8 mouse cellular contexts compared by ENCODE assay signal in genomic region chr15:78772368-78772763, GRCm38 (mm10). TPM values are rescaled to one million over a fixed set of nuclear protein-coding genes. Genes with fewer than 3 reads are reported as not detected.
DNase-seq lines count a peak whose midpoint lies in the region; ATAC-seq and TF ChIP-seq lines count a peak whose summit lies in the region.

No protein-coding gene starts in this region.

- peak overlapping the region; percentile 84 for H3K27ac ChIP-seq in bone marrow, adult 2 months (ENCODE audit: control insufficient read depth, insufficient read depth, low read depth, low read length, poor library complexity)
- peak overlapping the region; percentile 91 for H3K27ac ChIP-seq in hindbrain, embryonic 10.5 days
- peak overlapping the region; percentile 61 for H3K27ac ChIP-seq in limb, embryonic 15.5 days
- peak overlapping the region; percentile 89 for H3K27ac ChIP-seq in midbrain, embryonic 14.5 days (replicated peaks; ENCODE audit: low read depth, low read length)

- H3K4me2 ChIP-seq in limb, embryonic 15.5 days: 0 out of 2 replicates have a peak overlapping the region, but pooled peaks have one; percentile 17
- peak overlapping the region; percentile 51 for H3K4me2 ChIP-seq in midbrain, embryonic 14.5 days (ENCODE audit: low read length)

- H3K4me1 ChIP-seq in bone marrow, adult 2 months (ENCODE audit: control insufficient read depth, insufficient read depth, low read length): peaks cover 3% of the 10 kb centered on the region; the same call in 1 of the 2 replicates
- peaks cover 78% of the 10 kb centered on the region for H3K4me1 ChIP-seq in hindbrain, embryonic 10.5 days (replicated peaks)
- peaks cover 6% of the 10 kb centered on the region for H3K4me1 ChIP-seq in limb, embryonic 15.5 days
- H3K4me1 ChIP-seq in midbrain, embryonic 14.5 days (ENCODE audit: control insufficient read depth, insufficient read depth, low read length): peaks cover 31% of the 10 kb centered on the region

- no peak for TF ChIP-seq CTCF in bone marrow, adult 2 months (IDR thresholded peaks at IDR 0.05; ENCODE audit: control insufficient read depth, insufficient read depth, low read length)

- H3K36me3 ChIP-seq in hindbrain, embryonic 10.5 days: peaks cover 33% of the 10 kb centered on the region
- H3K36me3 ChIP-seq in limb, embryonic 15.5 days: no peaks in the 10 kb centered on the region
- no peaks in the 10 kb centered on the region for H3K36me3 ChIP-seq in midbrain, embryonic 14.5 days (ENCODE audit: control insufficient read depth, insufficient read depth, low read length)

- TF ChIP-seq POLR2A in bone marrow, adult 2 months (IDR thresholded peaks at IDR 0.05; ENCODE audit: borderline replicate concordance, control insufficient read depth, low read depth, low read length): 0 out of 2 replicates have a peak, but pooled peaks have one; percentile 15

- DNase-seq in 416B (ENCODE audit: low read depth): peak; percentile 94
- DNase-seq in hindbrain, embryonic 10.5 days (ENCODE audit: low spot score): no peak
- DNase-seq in midbrain, embryonic 14.5 days: no peak
- DNase-seq in thymus, postnatal 14 days: peak; percentile 77
- no peak for DNase-seq in urinary bladder, postnatal 4 days (ENCODE audit: low spot score in 2 of 2)
- DNase-seq in left cerebral cortex, adult 9 months (ENCODE audit: low spot score in 2 of 2): no peak

- peak overlapping the region; percentile 65 for H3K4me3 ChIP-seq in bone marrow, adult 2 months (replicated peaks; ENCODE audit: control insufficient read depth, low read depth, low read length)
- peak overlapping the region; percentile 53 for H3K4me3 ChIP-seq in hindbrain, embryonic 10.5 days
- peak overlapping the region; percentile 20 for H3K4me3 ChIP-seq in limb, embryonic 15.5 days
- H3K4me3 ChIP-seq in midbrain, embryonic 14.5 days (replicated peaks; ENCODE audit: low read depth, low read length): peak overlapping the region; percentile 30

- H3K27me3 ChIP-seq in hindbrain, embryonic 10.5 days (ENCODE audit: insufficient read depth, poor library complexity, severe bottlenecking): no peaks in the 10 kb centered on the region
- peaks cover 11% of the 10 kb centered on the region; the same call in 1 of the 2 replicates for H3K27me3 ChIP-seq in limb, embryonic 15.5 days
- H3K27me3 ChIP-seq in midbrain, embryonic 14.5 days (ENCODE audit: control insufficient read depth, insufficient read depth, low read length): no peaks in the 10 kb centered on the region

- ATAC-seq in limb, embryonic 15.5 days (ENCODE audit: insufficient number of reproducible peaks, low FRiP score, low TSS enrichment, low read depth): no peak
- no peak for ATAC-seq in midbrain, embryonic 14.5 days (ENCODE audit: low FRiP score, low TSS enrichment)

- H3K9ac ChIP-seq in limb, embryonic 15.5 days: no peak overlapping the region
- H3K9ac ChIP-seq in midbrain, embryonic 14.5 days (replicated peaks; ENCODE audit: low read length): peak overlapping the region; percentile 34; the same call in 1 of the 2 replicates

- 5% methylated on average over 4 of the region's 4 CpGs for WGBS in bone marrow, adult 2 months
- WGBS in hindbrain, embryonic 10.5 days: 45% methylated on average over 4 of the region's 4 CpGs
- 54% methylated on average over 4 of the region's 4 CpGs for WGBS in limb, embryonic 15.5 days
- 51% methylated on average over 4 of the region's 4 CpGs for WGBS in midbrain, embryonic 14.5 days

- peaks cover 6% of the 10 kb centered on the region for H3K9me3 ChIP-seq in hindbrain, embryonic 10.5 days
- H3K9me3 ChIP-seq in limb, embryonic 15.5 days: no peaks in the 10 kb centered on the region
- no peaks in the 10 kb centered on the region for H3K9me3 ChIP-seq in midbrain, embryonic 14.5 days (ENCODE audit: control insufficient read depth, low read length)

RNA-seq across cellular contexts. Expression of gene Mfng, which starts 0.9 kb away (rescaled TPM):
- 8.6 and 15.5 TPM in 2 replicates for polyA plus RNA-seq in bone marrow, adult 2 months (2011; ENCODE audit: insufficient read depth, insufficient read length, low replicate concordance, missing spikeins)
- 71.6 and 79.0 TPM in 2 replicates for polyA plus RNA-seq in hindbrain, embryonic 10.5 days (2016; fragmentation: Nextera tagmentation; extraction: Ambion mirVana)
- 15.1 and 16.3 TPM in 2 replicates for polyA plus RNA-seq in limb, embryonic 15.5 days (2015; fragmentation: Nextera tagmentation; extraction: Ambion mirVana)
- polyA plus RNA-seq in midbrain, embryonic 14.5 days (2014; fragmentation: Nextera tagmentation; extraction: Ambion mirVana): 16.7 and 28.0 TPM in 2 replicates

RNA-seq across cellular contexts. Expression of gene Card10, which starts 30.5 kb away (rescaled TPM):
- 11.3 and 20.8 TPM in 2 replicates for polyA plus RNA-seq in bone marrow, adult 2 months (2011; ENCODE audit: insufficient read depth, insufficient read length, low replicate concordance, missing spikeins)
- 4.3 and 4.5 TPM in 2 replicates for polyA plus RNA-seq in hindbrain, embryonic 10.5 days (2016; fragmentation: Nextera tagmentation; extraction: Ambion mirVana)
- polyA plus RNA-seq in limb, embryonic 15.5 days (2015; fragmentation: Nextera tagmentation; extraction: Ambion mirVana): 3.4 and 3.8 TPM in 2 replicates
- polyA plus RNA-seq in midbrain, embryonic 14.5 days (2014; fragmentation: Nextera tagmentation; extraction: Ambion mirVana): 1.3 and 1.6 TPM in 2 replicates

RNA-seq across cellular contexts. Expression of gene Elfn2, which starts 53.8 kb away (rescaled TPM):
- not detected in 2 replicates for polyA plus RNA-seq in bone marrow, adult 2 months (2011; ENCODE audit: insufficient read depth, insufficient read length, low replicate concordance, missing spikeins)
- 0.24 and 0.39 TPM in 2 replicates for polyA plus RNA-seq in hindbrain, embryonic 10.5 days (2016; fragmentation: Nextera tagmentation; extraction: Ambion mirVana)
- polyA plus RNA-seq in limb, embryonic 15.5 days (2015; fragmentation: Nextera tagmentation; extraction: Ambion mirVana): 0.05 and 0.22 TPM in 2 replicates
- 4.0 and 8.1 TPM in 2 replicates for polyA plus RNA-seq in midbrain, embryonic 14.5 days (2014; fragmentation: Nextera tagmentation; extraction: Ambion mirVana)

Comparison
In these comparisons a context has a peak if more than half of its experiments do, and no peak if none do; other contexts are left out.
1. DNase-seq: peak in 416B (single experiment) and thymus, postnatal 14 days (single experiment); none in hindbrain, embryonic 10.5 days (single experiment), midbrain, embryonic 14.5 days (single experiment), urinary bladder, postnatal 4 days (0 of 2) and left cerebral cortex, adult 9 months (0 of 2).
2. Peak in every context shown above with its lines, with median percentiles within 50 percentile points of each other: H3K27ac ChIP-seq and H3K4me3 ChIP-seq.